Mouse (Mus musculus) embryonic facial prominence, embryonic 10.5 days (tissue): ENCODE measurements around the gene Srp14. TPM values are rescaled to one million over a fixed set of nuclear protein-coding genes. Genes with fewer than 3 reads are reported as not detected.
A peak's percentile ranks its signal among the peaks of the same experiment; 100 is the strongest.

Experiments used
- DNase-seq: peaks from one replicate; pipeline ENCODE4 v3.0.0-alpha.2; 2017; ENCODE audit warnings: low spot score
- H3K27ac ChIP-seq: fragments of 300-500 bp; sonication (generic); replicated peaks from 2 replicates; pipeline ENCODE4 v1.5.1; 2016; ENCODE audit warnings: mild to moderate bottlenecking
- H3K27me3 ChIP-seq: fragments of 300-500 bp; sonication (generic); replicated peaks from 2 replicates; pipeline ENCODE4 v1.6.1; 2016; ENCODE audit warnings: low read depth, mild to moderate bottlenecking; ENCODE audit not compliant: poor library complexity, severe bottlenecking
- H3K36me3 ChIP-seq: fragments of 300-500 bp; sonication (generic); replicated peaks from 2 replicates; pipeline ENCODE4 v1.6.1; 2016; ENCODE audit warnings: mild to moderate bottlenecking, moderate library complexity
- H3K4me1 ChIP-seq: fragments of 300-500 bp; sonication (generic); 2 replicates; pipeline ENCODE4 v1.6.1; 2016
- H3K4me3 ChIP-seq: fragments of 300-500 bp; sonication (generic); 2 replicates; pipeline ENCODE4 v1.5.1; 2016; ENCODE audit warnings: mild to moderate bottlenecking, moderate library complexity
- H3K9me3 ChIP-seq: fragments of 300-500 bp; sonication (generic); 2 replicates; pipeline ENCODE4 v1.6.1; 2016; ENCODE audit warnings: mild to moderate bottlenecking
- WGBS: fragments of 180-500 bp; shearing (Covaris S2); methylation state at CpG from one replicate; pipeline ENCODE4 v1.1.7; 2016; 5-methylcytosine and 5-hydroxymethylcytosine counted together
- polyA plus RNA-seq: library from polyadenylated mRNA; unstranded; fragments of >200 nt; fragmentation: Nextera tagmentation; extraction: Ambion mirVana; gene quantifications from 2 replicates; pipeline ENCODE4 v1.2.1, GENCODE M21; 2016

Gene Srp14
- polyA plus RNA-seq, 1 experiment from 2014 or later, result 245 TPM

DNA sequence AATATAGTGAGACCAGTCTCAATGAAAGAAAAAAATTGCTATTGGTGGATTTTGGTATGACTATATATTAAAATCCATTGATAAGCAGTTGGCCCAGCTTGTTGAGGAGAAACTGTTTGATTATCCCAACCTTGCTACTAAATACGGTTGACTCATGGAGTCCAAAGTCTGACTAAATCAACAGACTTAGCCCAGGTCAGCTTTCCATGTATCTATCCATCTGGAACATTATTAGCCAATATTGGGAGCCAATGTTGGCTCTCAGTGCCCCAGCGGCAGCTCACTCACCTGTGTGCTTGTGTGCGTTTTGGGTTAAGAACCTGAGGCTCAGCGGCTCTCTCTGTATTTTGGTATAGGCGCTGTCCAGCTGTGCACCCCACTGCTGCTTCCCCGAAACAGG, 28.5 kb downstream of the Srp14 start:
- Histone ChIP-seq H3K27ac (no peak overlapping the region), H3K36me3 (peaks cover 41% of the 10 kb centered on the region), H3K4me3 (no peak overlapping the region), H3K27me3 (no peaks in the 10 kb centered on the region), H3K9me3 (no peaks in the 10 kb centered on the region), H3K4me1 (no peaks in the 10 kb centered on the region; the same call in 1 of the 2 replicates)
- DNase-seq, result no peak
- WGBS, result 91% methylated on average over 6 of the region's 6 CpGs

DNA sequence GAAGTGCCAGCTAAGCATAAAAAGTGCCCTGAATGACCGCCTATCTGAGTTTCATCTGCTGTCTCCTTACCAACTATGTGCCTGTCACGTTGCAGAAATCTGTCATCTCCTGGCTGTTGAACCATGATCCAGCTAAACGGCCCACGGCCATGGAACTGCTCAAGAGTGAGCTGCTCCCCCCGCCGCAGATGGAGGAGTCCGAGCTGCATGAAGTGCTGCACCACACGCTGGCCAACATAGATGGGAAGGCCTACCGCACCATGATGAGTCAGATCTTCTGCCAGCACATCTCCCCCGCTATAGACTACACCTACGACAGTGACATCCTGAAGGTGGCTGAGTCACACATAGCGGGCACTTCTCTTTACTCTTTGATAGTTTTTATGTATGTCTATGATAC, 31.3 kb downstream of the Srp14 start:
- no peaks in the 10 kb centered on the region for H3K27me3 ChIP-seq
- 87% methylated on average over 12 of the region's 12 CpGs for WGBS
- H3K27ac ChIP-seq, result no peak overlapping the region
- peaks cover 53% of the 10 kb centered on the region for H3K36me3 ChIP-seq
- H3K4me3 ChIP-seq, result no peak overlapping the region
- no peaks in the 10 kb centered on the region; the same call in 1 of the 2 replicates for H3K4me1 ChIP-seq
- DNase-seq, result no peak
- no peaks in the 10 kb centered on the region for H3K9me3 ChIP-seq

DNA sequence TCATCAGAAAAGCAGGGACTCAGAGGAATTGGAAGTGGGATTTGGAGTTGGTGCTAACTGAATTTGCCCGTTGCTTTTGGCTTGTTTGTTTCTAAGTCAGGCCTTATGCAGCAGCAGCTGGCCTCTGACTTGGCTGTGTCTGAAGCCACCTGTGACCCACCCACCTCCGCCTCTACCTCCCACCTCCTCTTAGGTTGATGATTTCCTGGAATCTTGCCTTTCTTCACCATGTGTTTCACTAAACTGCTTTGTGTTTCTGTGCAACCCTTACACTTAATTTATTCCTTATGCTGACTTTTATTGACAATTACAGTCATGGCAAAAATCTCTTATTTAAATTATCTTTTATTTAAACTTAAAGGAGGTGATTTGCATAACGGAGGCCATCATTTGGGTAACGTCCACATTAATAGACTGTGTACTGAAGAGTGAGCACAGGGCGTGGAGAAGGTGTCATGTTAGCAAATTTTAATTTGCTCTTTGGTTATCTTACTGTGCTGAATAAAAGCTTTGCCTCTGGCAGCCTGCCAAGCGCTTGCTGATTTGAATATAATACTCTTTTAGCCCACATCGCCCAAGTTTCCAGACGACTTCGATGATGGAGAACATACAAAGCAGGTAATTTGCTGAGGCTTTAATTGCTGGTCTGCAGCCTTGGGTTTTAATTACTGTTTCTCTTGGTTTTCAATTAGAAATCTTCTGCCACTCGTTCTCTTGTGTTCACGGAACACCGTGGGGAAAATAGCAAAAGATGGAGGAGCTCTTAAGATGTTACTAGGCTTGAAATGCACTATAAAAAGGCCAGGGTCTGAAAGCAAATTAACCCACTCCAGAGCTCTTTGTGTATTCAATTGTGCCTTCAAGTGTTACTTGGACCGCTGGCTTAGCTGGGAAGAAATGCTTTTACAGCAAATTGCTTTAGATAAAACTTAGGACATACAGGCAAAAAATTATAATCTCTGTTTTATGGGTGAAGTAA, 33.5 kb downstream of the Srp14 start:
- no peaks in the 10 kb centered on the region for H3K27me3 ChIP-seq
- peaks cover 55% of the 10 kb centered on the region for H3K36me3 ChIP-seq
- H3K27ac ChIP-seq, result no peak overlapping the region
- no peaks in the 10 kb centered on the region for H3K9me3 ChIP-seq
- no peak for DNase-seq
- H3K4me3 ChIP-seq, result no peak overlapping the region
- H3K4me1 ChIP-seq, result peaks cover 12% of the 10 kb centered on the region
- 81% methylated on average over 13 of the region's 13 CpGs for WGBS

DNA sequence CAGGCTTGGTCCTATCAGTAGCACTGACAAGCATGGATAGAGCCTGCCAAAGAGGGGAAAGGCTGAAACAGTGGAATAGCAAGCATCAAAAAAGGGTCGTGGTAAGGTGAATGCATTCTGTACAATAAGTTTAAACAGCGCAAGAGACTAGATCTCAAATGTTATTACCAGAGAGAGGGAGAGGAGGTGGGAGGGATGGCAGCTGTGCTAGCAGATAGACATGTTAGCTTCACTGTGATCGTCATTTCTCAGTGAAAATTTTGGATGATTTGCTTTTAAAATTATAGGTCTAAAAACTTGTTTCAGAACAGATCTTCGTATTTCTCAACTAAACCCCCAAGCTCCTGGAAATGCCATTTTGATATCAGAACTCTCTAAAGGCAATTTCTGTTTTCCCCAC, 36.8 kb downstream of the Srp14 start:
- 94% methylated on average over 4 of the region's 4 CpGs for WGBS
- H3K36me3 ChIP-seq, result peaks cover 48% of the 10 kb centered on the region

DNA sequence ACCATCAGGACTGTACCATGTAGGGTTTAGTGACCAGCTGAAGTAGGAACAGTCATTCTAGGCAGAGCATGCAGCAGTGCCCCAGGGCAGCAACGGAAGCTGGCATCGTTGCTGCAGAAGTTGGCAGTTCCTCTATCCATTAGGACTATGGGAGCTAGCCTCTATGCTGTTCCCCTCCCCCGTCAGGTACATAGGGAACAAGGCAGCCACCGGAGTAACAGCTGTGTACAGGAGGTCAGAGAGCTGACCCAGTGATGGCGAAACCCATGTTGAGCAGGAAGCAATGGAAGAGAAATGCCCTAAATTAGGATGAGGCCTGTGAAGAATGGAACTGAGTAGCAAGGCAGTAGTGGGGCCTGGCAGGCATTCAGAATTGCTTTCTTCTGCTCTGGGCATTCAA, 37.3 kb downstream of the Srp14 start:
- no peak for DNase-seq
- no peak overlapping the region; the same call in 1 of the 2 replicates for H3K27ac ChIP-seq
- H3K27me3 ChIP-seq, result no peaks in the 10 kb centered on the region
- peaks cover 19% of the 10 kb centered on the region for H3K4me1 ChIP-seq
- no peaks in the 10 kb centered on the region for H3K9me3 ChIP-seq
- H3K36me3 ChIP-seq, result peaks cover 53% of the 10 kb centered on the region
- 65% methylated on average over 5 of the region's 5 CpGs for WGBS
- no peak overlapping the region for H3K4me3 ChIP-seq

More for the DNA sequence above, 36.8 kb downstream of the Srp14 start:
- Histone ChIP-seq H3K4me3 (no peak overlapping the region), H3K27ac (no peak overlapping the region), H3K4me1 (peaks cover 19% of the 10 kb centered on the region), H3K9me3 (no peaks in the 10 kb centered on the region), H3K27me3 (no peaks in the 10 kb centered on the region)
- DNase-seq, result no peak

DNA sequence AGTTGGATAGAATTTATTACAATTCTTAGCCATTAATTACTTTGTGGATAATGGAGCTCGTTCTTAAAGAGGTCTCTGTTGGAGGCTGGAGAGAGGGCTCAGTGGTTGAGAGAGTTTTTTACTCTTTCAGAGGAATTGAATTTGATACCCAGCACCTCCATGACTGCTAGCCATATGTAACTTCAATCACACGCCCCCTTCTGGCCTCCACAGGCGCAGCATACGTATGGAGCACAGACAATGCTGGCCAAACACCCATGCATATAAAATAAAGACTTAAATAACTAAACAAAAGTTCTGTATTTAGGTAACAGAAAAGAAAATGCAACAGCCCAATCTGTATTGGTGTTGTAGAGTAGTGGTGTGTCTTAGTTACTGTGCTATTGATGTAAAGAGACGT, 47.9 kb downstream of the Srp14 start:
- no peak overlapping the region for H3K4me3 ChIP-seq
- DNase-seq, result peak; percentile 41
- H3K9me3 ChIP-seq, result 0 out of 2 replicates have a peak, but pooled peaks cover 3% of the 10 kb centered on the region
- WGBS, result 74% methylated on average over 5 of the region's 5 CpGs
- H3K27me3 ChIP-seq, result no peaks in the 10 kb centered on the region
- no peak overlapping the region for H3K27ac ChIP-seq
- H3K36me3 ChIP-seq, result peaks cover 94% of the 10 kb centered on the region
- no peaks in the 10 kb centered on the region for H3K4me1 ChIP-seq

DNA sequence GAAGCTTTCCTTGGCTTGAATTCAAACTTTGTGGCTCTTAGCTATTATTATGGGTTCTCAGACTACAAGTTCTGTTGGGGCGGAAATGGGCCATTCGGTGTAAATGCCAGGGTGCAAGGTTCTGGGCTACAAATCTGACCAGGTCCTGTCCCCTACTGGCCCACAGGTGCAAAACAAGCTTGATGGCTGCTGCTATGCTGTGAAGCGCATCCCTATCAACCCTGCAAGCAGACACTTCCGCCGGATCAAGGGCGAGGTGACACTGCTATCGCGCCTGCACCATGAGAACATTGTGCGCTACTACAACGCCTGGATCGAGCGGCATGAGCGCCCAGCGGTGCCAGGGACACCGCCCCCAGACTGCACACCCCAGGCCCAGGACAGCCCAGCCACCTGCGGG, 48.9 kb downstream of the Srp14 start:
- Histone ChIP-seq H3K9me3 (no peaks in the 10 kb centered on the region), H3K27ac (no peak overlapping the region), H3K36me3 (peaks cover 94% of the 10 kb centered on the region), H3K4me3 (no peak overlapping the region), H3K4me1 (no peaks in the 10 kb centered on the region), H3K27me3 (no peaks in the 10 kb centered on the region)
- 75% methylated on average over 16 of the region's 16 CpGs for WGBS
- no peak for DNase-seq

DNA sequence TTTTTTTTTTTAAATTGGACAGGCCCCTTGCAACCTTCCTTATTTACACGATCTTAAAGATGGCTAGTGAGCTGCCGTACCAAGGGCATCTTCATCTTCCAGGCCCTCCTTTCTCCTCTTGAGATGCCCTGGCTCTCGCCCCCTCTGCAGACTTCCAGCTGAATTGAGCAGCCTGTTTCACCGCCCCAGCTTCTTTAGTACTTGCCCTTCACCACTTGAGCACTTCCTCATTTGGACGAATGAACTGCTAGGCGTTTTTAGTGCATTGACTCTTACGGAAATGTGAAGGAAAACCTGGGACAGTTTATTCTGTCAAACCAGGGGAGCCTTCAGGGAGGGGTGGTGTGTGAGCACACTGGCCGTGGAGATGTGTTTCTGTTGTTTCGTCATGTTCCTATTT, 50.2 kb downstream of the Srp14 start:
- Histone ChIP-seq H3K36me3 (peaks cover 94% of the 10 kb centered on the region), H3K4me1 (no peaks in the 10 kb centered on the region), H3K4me3 (no peak overlapping the region), H3K27ac (no peak overlapping the region), H3K27me3 (no peaks in the 10 kb centered on the region), H3K9me3 (no peaks in the 10 kb centered on the region)
- 87% methylated on average over 9 of the region's 9 CpGs for WGBS
- DNase-seq, result no peak

DNA sequence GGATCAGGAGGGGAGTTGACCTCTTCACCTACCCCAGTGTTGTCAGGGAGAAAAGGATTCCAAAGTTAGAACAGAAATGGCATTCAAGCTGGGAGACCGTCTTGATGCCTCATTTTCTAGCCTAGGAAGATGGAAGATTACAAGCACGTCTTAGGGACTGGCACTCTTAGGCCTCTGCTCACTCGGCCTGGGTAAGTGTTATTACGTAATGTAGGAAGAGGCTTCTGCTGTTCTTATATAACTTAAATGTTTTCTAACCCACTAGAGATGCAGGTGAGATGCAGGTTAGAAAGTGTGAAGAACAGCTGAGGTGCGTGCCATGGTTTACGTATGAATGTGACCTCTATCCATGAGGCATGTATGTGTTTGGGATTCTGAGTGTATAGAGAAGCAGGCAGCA, 51.2 kb downstream of the Srp14 start:
- H3K27ac ChIP-seq, result no peak overlapping the region
- H3K4me3 ChIP-seq, result no peak overlapping the region
- no peaks in the 10 kb centered on the region for H3K27me3 ChIP-seq
- 87% methylated on average over 6 of the region's 6 CpGs for WGBS
- H3K4me1 ChIP-seq, result no peaks in the 10 kb centered on the region
- no peak for DNase-seq
- peaks cover 88% of the 10 kb centered on the region for H3K36me3 ChIP-seq
- H3K9me3 ChIP-seq, result no peaks in the 10 kb centered on the region

Other genes starting within 250 kb of the Srp14 start
- gene Fsip1, start 222.7 kb downstream of the Srp14 start, polyA plus RNA-seq, result 1.7 and 3.1 TPM in 2 replicates
- gene Gpr176, start 106.3 kb downstream of the Srp14 start, polyA plus RNA-seq, result 0.16 and 0.17 TPM in 2 replicates
- 13.9 and 14.4 TPM in 2 replicates for gene Eif2ak4, start 91.1 kb downstream of the Srp14 start, polyA plus RNA-seq
- 5.6 and 6.0 TPM in 2 replicates for gene Bmf, start 70.0 kb upstream of the Srp14 start, polyA plus RNA-seq
- 162 and 169 TPM in 2 replicates for gene Bub1b, start 118.5 kb upstream of the Srp14 start, polyA plus RNA-seq
- 0.45 and 0.72 TPM in 2 replicates for gene Pak6, start 183.6 kb upstream of the Srp14 start, polyA plus RNA-seq
- not detected in 2 replicates for gene Ankrd63, start 224.3 kb upstream of the Srp14 start, polyA plus RNA-seq
- 0.41 and 0.44 TPM in 2 replicates for gene Plcb2, start 248.7 kb upstream of the Srp14 start, polyA plus RNA-seq